Mouse (Mus musculus) gastrocnemius, adult 2 months (tissue): ENCODE measurements around the gene Cutc. TPM values are rescaled to one million over a fixed set of nuclear protein-coding genes. Genes with fewer than 3 reads are reported as not detected.

Experiments used
- DNase-seq: peaks from one replicate; pipeline ENCODE4 v3.0.0; 2022
- H3K27ac ChIP-seq: fragments of 200-600 bp; 2 replicates; pipeline ENCODE4 v1.8.1; 2022; ENCODE audit warnings: mild to moderate bottlenecking
- H3K4me3 ChIP-seq: fragments of 200-600 bp; 2 replicates; pipeline ENCODE4 v1.8.1; 2022; ENCODE audit warnings: mild to moderate bottlenecking, moderate library complexity
- CTCF ChIP-seq: fragments of 200-600 bp; IDR thresholded peaks from 2 replicates; pipeline ENCODE4 v1.8.1; 2022; ENCODE audit warnings: antibody characterized with exemption, mild to moderate bottlenecking, moderate library complexity
- intact Hi-C: fragments of 180-260 bp; cut with DNase I; formaldehyde crosslinking; loops from one replicate; pipeline ENCODE4 v1.15.1; 2025
- total RNA-seq, 2 experiments: library from RNA; stranded (reverse); gene quantifications; 2 replicates each; pipeline ENCODE4 v1.2.3; 2021

The Cutc gene
- total RNA-seq, 2 experiments from 2014 or later: 16.5 to 17.6 TPM

GRCm38 (mm10) chr19:43726510-43727146, 26.2 kb upstream of the Cutc start:
- no peak for DNase-seq
- TF ChIP-seq CTCF: no peak
- intact Hi-C loops: no loop called here

DNA sequence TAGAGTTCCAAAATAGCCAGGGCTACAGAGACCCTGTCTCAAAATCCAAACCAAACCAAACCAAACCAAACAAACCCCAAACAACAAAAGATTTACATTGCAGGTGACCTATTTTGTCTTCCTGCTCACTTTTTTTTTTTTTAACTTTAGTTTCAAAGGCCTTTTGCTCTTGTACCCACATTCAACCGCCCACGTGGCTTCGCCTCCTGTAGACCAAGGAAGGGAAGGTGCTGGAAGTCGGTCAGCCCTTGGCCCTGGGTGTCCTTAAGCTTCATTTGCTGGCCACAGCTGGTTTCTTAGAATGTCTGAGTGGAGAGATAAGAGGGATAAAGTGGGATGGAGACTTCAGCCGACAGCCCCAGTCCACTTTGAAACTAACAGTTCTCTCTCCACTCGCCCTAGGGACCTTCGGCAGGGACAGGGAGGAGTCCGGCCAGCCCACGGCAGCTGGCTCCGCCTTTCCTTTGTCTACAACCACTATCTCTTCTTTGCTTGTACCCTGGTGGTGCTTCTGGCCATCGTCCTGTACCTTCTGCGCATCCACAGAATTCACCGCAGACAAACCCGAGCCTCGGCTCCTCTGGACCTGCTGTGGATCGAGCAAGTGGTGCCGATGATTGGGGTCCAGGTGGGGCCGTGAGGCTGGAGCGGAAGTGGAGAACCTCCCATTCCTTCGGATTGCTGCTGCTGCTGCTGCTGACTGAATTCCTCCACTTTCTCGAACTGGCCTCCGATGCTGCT, 23.3 kb upstream of the Cutc start:
- peak overlapping the region; percentile 55 for H3K4me3 ChIP-seq
- H3K27ac ChIP-seq: peak overlapping the region; percentile 35; the same call in 1 of the 2 replicates
- DNase-seq: no peak
- intact Hi-C loops: no loop called here
- TF ChIP-seq CTCF: no peak

More at GRCm38 (mm10) chr19:43726510-43727146, 26.2 kb upstream of the Cutc start:
- no peak overlapping the region for H3K4me3 ChIP-seq
- no peak overlapping the region for H3K27ac ChIP-seq

DNA sequence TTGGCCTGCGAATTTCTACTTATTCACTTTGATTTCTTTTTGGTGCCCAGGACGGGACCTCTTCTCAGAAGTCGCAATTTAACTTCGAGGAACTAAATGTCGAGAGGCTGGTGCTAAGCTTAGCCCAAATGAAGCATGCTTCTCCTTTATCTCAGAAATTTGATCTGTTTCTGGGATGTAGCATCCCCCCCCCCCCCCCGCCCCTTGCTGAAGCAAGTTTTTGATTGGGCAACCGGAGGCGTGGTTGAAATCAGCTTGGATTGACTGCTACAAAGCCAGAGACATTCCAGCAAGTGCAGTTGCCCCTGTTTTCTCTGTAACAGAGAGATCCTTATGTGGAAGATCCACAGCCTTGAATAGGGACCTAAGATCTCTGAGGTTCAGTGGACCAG, 22.8 kb upstream of the Cutc start:
- H3K4me3 ChIP-seq: peak overlapping the region; percentile 55
- peak overlapping the region; percentile 35; the same call in 1 of the 2 replicates for H3K27ac ChIP-seq
- no peak for DNase-seq
- intact Hi-C loops: no loop called here
- TF ChIP-seq CTCF: no peak

DNA sequence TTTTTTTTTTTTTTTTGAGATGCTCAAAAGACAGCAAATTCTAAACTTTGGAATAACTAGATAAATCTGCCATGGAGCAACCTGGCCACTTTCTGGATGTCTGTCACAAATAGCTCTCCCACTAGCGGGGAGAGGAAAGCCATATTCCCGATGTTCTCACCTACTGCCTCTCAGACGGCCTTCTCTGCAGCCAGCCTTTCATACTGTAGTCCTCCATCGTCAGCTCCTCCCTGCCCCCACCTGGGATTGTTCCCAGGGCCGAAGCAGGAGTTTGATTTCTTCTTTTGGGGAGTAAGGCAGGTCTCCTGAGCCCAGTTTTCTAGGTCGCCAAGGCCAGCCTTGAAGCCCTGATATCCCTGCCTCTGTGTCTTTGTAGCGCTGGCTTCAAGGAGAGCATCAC, 21.6 kb upstream of the Cutc start:
- intact Hi-C loops: no loop called here
- Histone ChIP-seq H3K4me3 (no peak overlapping the region), H3K27ac (0 out of 2 replicates have a peak overlapping the region, but pooled peaks have one; percentile 12)
- no peak for TF ChIP-seq CTCF
- DNase-seq: no peak

- TF ChIP-seq CTCF: no peak
- H3K4me3 ChIP-seq: no peak overlapping the region
- H3K27ac ChIP-seq: no peak overlapping the region
- intact Hi-C loops: no loop called here
- no peak for DNase-seq
Observed at GRCm38 (mm10) chr19:43738409-43738808, 14.4 kb upstream of the Cutc start.

DNA sequence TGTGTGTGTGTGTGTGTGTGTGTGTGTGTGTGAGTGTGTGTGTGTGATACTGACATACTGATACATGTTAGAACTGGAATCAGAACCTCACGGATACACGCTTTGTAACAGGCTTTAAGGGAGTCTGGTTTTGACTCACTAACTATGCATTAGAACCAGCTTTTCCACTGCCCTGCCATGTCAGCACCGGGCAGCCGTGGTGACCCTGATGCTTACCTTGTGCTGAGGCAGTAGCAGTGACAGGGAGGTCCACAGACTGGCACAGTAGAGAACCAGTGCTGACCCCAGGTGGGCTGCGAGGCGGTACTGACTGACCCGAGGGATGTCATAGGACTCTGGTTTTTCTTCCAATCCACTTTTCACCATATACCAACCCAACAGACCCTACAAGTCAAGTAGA, 9.4 kb upstream of the Cutc start:
- no peak for DNase-seq
- intact Hi-C loops: no loop called here
- Histone ChIP-seq H3K4me3 (no peak overlapping the region), H3K27ac (no peak overlapping the region)
- TF ChIP-seq CTCF: no peak

- H3K27ac ChIP-seq: no peak overlapping the region
- TF ChIP-seq CTCF: no peak
- intact Hi-C loops: no loop called here
- H3K4me3 ChIP-seq: no peak overlapping the region
- no peak for DNase-seq
Observed at GRCm38 (mm10) chr19:43745740-43746139, 7.1 kb upstream of the Cutc start.

DNA sequence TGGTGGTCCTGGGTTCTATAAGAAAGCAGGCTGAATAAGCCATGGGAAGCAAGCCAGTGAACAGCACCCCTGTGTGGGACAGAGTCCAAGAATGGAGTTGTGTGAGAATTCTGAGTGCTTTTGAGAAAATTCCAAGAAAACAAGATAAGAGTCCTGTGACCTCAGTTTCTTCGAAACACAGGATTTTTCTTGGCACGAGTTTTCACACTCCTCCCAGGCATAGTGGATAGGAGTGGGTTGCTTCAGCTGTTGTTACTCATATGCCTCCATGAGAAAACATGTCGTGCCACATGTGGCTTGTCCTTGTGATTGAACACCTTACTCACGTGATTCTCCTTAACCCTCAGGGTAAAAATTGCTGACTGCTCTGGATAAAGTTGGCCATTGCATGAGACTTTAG, 4.9 kb upstream of the Cutc start:
- no peak for TF ChIP-seq CTCF
- H3K4me3 ChIP-seq: no peak overlapping the region
- no peak overlapping the region for H3K27ac ChIP-seq
- intact Hi-C loops: no loop called here
- no peak for DNase-seq

- intact Hi-C loops: no loop called here
- no peak for DNase-seq
- no peak for TF ChIP-seq CTCF
- no peak overlapping the region for H3K27ac ChIP-seq
- no peak overlapping the region for H3K4me3 ChIP-seq
Observed at GRCm38 (mm10) chr19:43750008-43750407, 2.8 kb upstream of the Cutc start.

DNA sequence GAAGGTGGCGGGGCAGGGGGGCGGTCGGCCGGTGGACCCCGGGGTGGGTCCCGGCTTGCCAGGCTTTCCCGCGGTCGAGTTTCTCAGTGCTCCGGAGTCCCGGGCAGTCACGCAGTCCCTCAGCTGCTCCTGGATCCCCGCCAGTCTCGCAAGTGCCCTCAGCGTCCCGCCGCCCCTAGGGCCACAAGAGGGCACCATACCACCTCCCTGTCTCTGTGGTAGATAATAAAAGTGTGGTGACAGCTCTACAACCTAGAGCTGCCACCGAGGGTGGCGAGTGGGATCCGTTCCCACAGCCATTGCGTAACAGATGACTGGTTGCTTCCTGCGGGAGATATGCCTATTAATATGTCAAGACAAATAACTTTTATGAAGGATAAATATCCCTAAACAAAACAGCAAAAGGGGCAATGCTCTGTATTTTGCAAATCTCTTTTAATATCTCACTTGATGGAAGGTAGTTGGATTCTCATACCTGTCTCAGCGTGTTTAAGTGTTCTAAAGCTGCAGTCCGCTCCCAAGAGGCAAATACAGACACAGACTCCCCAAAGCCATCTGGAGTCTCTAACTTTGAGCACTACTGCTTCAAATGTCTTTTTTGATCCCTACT, 535 bp downstream of the Cutc start:
- peak; percentile 85 for TF ChIP-seq CTCF
- Histone ChIP-seq H3K27ac (peak overlapping the region; percentile 97), H3K4me3 (peak overlapping the region; percentile 93)
- intact Hi-C loops: loop anchor here (1.0 to 2.0 kb wide), 2 partner anchors 65 to 223 kb away; partner anchors contain the start of gene Entpd7
- peak; percentile 95 for DNase-seq

DNA sequence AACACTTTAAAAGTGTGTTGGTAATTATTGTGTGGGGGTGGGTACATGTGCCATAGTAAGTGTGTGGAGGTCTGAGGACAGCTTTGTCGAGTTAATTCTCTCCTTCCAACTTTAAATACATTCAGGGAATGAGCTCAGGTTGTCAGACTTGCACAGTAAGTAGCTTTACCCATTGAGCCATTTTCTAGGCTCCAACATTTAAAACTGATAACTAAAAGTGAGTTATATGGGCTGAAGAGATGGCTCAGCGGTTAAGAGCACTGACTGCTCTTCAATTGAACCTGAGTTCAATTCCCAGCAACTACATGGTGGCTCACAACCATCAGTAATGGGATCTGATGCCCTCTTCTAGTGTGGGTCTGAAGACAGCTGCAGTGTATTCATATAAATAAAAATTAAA, 1.4 kb downstream of the Cutc start:
- Histone ChIP-seq H3K4me3 (no peak overlapping the region; the same call in 1 of the 2 replicates), H3K27ac (peak overlapping the region; percentile 97)
- intact Hi-C loops: no loop called here
- no peak for TF ChIP-seq CTCF
- DNase-seq: no peak

GRCm38 (mm10) chr19:43754872-43755271, 2.1 kb downstream of the Cutc start:
- no peak for DNase-seq
- no peak for TF ChIP-seq CTCF
- Histone ChIP-seq H3K27ac (no peak overlapping the region), H3K4me3 (no peak overlapping the region)
- intact Hi-C loops: no loop called here

DNA sequence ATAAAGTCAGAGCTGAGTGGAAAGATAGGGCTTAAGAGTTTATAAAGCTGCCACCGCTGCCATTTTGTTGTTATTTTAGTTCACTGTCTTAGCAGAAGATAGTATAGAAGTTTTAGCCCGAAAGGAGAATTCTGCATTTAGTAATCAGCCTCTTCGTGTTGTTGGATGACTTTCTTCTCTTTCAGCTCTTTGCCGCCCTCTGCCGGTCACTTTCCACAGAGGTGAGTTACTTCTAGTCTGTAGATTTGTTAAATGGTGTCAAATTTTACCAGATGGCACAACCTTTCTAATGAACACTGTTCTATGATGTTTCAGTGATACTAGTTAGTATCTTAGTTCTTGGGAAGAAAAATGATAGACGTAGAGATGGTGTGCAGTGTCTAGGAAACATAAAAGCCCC, 7.7 kb downstream of the Cutc start:
- intact Hi-C loops: no loop called here
- no peak overlapping the region for H3K27ac ChIP-seq
- peak; percentile 73 for TF ChIP-seq CTCF
- no peak overlapping the region for H3K4me3 ChIP-seq
- peak; percentile 77 for DNase-seq
